Mouse (Mus musculus) layer of hippocampus, postnatal 36 days (tissue): Measurements from ENCODE around the gene Ucma. TPM values are rescaled to one million over a fixed set of nuclear protein-coding genes. Genes with fewer than 3 reads are reported as not detected.
"Not testable (repeated sequence)": the region's sequence is repeated elsewhere in the genome, so short reads cannot be mapped to it uniquely, and the experiment has no call there.

Experiments used
- DNase-seq, 2 experiments: peaks; one replicate each; pipeline ENCODE4 v3.0.0; 2022
- total RNA-seq, 2 experiments: library from RNA; stranded (reverse); gene quantifications; 2 replicates each; pipeline ENCODE4 v1.2.3; 2021

Ucma gene
- total RNA-seq: 1 to 10 TPM; 3.0 to 3.8 TPM

DNA sequence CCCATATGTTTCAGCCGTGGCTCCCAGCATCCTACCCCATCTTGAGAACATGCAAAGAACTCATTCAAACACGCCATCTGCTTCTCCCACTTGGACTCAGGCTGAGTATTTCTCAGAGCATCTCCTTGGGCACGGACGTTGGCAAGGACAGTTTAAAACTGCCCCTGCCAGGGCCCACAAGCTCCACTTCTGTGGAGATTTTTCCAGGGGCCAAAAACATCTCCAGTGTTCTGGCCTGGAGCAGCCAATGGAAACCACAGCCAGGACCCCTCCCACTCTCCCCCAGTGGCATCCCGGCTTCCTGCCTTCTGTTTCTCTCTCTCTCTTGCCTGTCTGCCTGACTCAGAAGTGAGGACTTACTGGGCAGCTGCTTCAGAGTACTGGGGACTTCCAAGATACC lies at the start of gene Ucma:
Ucma (plus strand) TSS at position 316 of the 400 bp plus-strand sequence.
- DNase-seq: peak; percentile 24 to 27

DNA sequence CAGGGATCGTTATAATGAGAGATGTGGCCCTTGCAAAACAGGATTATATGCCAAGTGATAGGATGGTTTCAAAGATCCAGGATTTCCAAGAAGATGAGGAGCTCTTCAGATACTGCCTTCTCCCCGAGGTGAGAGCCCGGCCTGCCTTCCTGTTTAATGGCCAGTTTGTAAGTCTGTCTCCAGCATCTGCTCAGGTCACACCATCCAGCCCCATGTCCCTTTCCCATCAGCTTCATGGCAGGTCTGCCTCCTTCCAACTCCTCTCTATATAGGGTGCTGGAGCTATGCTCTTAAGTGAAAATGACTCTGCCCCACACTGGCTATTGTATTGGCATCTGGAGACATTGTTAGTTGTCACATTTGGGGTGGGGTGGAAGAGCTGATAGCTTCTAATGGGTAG lies 48.5 kb upstream of the Ucma start:
- DNase-seq: no peak

DNA sequence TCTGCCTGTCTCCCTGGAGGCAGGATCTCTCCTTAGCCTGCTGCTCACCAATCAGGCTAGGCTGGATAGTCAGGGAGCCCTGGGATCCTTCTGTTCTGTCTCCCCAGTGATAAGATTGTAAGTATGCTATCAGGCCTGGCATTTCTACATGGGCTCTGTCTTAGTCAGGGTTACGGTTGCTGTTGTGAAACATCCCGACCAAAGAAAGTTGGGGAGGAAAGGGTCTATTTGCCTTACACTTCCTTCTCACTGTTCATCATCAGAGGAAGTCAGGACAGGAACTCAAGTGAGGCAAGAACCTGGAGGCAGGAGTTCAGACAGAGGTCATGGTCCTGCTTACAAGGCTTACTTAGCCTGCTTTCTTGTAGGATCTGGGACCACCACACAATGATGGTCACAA lies 46.7 kb upstream of the Ucma start:
- no peak for DNase-seq

DNA sequence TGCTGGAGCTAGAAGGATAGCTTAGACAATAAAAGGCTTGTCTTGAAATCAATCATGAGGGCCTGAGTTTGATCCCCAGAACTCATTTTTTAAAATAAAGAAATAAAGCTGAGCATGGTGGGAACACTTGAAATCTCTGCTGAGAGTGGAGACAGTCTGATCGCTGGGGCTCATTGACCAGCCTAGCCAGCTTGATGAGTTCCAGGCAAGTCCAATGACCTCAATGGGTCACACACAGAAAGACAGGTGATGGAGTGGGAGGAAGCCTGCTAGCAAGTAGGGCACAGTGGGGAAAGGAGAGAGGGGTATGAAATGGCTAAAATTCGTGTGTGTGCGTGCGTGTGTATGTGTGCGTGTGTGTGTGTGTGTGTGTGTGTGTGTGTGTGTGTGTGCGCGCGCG lies 41.4 kb upstream of the Ucma start:
- DNase-seq: no peak

DNA sequence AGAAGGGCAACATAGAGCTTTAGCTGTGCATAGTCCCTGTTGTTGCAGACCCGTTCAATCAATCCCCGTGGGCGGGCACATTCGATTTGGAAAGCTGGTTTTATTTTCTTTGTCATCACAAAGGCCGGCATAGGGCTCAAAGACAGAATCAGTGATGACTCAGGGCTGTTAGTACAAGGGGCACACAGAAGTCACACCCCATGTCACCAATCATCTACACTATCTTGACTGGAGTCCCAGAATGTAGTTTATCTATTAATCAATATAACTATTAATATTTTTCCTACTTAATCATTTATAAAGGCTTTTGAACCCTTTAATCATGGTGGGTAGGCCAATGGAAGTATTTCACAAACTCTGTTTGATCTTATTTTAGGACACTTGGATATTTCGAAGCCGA lies 38.0 kb upstream of the Ucma start:
- no peak for DNase-seq

DNA sequence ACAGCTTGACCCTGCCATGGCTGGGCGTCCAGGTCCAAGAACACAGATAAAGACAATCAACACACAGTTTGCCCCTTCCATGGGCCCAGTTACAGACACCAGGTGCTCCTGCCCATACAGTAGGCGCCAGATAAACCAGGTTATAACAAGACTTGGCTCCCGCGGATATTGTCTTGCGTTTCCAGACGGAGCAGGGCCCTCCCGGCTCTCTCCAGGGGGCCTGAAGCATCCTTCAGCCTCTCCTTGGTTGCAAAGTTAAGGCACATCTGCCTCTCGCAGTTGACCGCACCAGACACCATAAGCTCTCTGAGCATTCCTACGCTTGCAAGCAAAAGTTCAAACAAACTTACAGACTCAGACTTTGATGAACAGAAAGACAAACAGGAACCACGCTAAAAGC lies 35.1 kb upstream of the Ucma start:
- DNase-seq: no peak

DNA sequence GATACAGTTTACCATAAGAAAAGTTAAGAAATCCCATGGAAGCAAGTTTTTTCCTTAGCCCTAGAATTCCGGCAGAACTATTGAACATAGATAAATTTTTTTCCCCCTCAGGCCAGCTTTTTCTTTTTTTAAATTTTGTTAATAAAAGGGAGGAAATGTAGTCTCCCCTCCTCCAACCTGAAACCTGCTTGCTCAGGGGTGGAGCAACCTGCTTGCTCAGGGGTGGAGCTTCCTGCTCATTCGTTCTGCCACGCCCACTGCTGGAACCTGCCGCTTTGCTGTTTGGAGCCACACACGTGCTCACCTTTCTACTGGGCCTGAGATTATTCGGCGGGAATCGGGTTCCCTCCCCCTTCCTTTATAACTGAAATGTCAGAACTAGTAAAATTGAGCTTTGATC lies 26.2 kb upstream of the Ucma start:
- not testable (repeated sequence) for DNase-seq

DNA sequence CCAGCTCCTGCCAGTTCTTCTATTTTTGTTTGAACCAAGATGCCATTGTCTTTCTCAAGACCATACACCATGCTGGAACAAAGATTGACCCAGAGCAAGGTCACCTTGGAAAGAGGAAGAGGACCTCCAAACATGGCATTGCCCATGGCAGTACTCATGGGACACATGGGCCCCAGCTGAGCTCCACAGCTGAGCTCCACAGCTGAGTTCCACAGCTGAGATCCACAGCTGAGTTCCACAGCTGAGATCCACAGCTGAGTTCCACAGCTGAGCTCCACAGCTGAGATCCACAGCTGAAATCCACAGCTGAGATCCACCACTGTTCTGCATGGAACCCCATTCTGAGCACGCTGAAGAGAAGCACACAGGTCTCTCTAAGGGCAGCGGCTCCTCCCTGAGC lies 24.9 kb upstream of the Ucma start:
- DNase-seq: no peak

DNA sequence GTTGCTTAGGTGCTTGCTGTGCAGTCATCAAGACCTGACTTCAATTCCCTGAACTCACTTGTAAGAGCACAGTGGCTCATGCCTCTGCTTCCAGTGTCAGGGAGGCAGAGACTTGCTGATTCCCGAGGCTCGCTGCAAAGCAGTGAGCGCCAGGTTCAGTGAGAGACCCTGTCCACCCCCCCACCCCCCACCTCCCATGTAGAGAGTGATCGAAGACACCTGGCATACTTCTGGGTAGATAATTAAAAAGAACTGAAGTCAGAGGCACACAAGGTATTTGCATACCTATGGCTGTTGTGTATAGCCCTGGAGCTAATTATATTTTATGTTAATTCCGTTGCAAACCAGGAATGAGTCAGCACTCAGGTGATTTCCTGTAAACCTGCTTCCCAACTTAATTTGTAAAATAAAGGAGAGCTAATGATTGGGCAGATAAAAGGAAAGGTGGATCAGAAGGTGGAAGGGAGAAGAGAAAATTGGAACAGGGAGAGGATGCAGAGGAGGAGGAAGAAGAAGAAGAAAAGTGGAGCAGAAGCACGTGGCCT lies 21.6 kb upstream of the Ucma start:
- no peak for DNase-seq

DNA sequence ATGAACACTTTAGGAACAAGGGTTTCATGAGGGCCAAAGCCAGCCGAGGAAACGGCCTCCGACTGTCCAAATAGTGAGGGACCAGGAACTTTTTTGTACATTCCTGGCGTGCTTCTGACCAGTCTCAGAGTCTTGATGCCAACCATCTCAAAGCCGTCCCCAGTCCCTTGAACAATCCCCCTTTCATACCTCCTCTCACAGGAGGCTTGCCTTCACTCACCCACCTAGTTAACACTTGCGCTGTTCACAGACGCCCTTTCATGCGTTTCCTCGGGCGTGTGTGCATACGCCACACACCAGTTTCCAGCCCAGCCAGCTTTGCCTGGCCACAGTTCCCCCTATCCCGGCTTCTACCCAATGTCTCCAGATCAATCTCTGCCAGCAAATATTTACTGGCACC lies 17.9 kb upstream of the Ucma start:
- DNase-seq: no peak

DNA sequence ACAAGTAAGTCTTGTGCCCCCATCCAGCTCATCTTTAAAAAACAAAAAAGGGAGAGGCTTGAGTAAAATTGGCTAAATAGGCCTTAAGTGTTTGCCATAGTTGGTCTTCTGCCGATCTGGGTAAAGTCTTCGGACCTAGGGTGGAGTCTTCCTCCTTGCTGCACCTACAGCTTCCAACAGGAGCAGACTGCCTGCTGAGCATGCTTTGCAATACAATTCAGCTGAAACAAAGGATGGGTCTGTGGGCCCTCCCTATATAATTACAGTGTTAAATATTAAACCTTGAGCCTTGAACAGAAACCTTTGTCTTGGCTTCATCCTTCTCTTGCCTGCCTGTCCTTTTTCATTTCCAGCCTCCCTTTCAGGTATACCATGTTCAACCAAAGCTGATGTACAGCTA lies 8.1 kb upstream of the Ucma start:
- DNase-seq: no peak

DNA sequence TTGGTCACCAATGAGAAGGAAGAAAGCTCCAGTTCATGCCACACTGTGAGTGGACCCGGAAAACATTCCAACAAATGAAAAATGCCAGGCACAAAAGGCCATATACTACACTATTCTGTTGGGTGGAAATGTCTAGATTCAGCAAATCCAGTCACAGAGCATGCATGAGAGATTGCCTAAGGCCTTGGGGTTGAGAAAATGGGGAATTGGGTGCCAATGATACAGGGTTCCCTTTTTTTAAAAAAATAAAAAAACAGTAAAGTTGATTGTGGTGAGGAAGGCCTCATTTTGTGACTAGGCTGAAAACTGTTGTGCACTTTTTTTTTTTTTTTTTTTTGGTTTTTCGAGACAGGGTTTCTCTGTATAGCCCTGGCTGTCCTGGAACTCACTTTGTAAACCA lies 6.8 kb upstream of the Ucma start:
- DNase-seq: no peak

DNA sequence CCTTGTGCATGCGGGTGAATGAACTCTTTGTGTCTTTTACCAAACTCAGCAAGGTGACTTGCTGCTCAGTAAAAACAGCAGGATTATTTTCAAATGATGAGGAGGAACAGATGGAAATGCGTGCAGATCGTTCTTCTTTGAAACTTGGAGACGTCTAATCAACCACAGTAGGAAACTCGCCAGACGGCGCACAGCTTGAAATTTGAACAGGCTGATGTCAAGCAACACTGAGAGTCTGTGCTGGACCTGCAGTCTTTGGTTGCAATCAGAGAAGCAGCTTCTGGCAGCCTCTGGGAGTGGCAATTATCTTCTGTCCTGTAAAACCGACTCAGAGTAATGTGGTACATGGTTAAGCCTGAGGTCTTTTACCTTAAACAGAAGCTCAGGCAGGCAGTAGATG lies 2.2 kb downstream of the Ucma start:
- peak; percentile 27 to 31 for DNase-seq

DNA sequence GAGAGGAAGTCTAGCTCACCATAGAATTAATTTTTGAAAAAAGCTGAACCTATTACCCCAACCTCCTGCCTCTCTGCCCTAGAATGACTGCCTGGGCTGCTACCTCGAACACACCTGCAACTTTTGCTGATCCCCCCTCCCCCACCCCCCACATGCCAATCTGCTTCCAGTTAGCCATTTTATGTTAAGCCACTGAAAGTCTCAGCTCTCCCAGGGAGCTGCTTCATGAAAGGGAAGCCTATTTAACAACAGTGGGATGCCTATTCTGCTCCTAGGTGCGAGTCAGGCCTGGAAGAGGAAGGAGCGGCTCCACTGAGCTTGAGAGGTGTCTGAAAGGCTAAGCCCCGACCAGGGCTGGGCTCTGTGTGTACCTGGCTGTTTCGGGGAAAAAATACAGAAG lies 8.1 kb downstream of the Ucma start:
- DNase-seq: no peak

DNA sequence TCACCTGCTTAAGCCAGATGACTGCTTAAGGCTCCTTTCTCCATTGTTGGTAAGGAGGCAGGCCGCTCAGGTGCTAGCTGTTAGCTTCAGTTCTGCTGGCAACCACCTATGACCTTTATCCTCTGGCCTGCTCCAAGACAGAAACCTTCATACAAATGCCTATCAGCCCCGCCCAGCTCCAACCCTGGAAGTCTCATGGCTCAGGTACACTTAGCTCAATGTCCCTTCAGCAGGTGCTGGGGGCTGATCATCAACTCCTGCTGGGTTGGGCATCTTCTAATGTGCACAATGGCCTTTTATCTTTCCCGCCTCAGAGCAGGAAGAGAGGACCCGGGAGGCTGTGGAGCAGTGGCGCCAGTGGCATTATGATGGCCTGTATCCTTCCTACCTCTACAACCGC lies 9.1 kb downstream of the Ucma start:
- no peak for DNase-seq

DNA sequence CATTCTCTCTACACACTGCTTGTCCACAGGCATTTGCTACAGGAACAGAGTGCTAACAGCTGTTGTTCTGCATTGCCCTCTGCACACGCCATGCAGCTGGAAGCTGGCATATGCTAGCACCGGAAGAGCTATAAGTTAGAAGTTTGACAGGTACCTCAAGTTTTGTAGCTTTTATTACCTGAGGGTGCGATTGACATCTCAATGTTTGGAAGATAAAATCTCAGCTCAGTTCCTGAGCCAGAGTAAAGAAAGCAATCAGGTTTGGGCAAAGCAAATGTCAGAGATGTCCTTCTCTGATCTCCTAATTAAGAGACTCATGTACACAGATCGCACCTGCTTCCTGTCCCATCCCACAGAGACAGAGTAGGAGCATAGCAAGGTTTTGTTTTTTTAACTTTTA lies 10.9 kb downstream of the Ucma start:
- DNase-seq: no peak

DNA sequence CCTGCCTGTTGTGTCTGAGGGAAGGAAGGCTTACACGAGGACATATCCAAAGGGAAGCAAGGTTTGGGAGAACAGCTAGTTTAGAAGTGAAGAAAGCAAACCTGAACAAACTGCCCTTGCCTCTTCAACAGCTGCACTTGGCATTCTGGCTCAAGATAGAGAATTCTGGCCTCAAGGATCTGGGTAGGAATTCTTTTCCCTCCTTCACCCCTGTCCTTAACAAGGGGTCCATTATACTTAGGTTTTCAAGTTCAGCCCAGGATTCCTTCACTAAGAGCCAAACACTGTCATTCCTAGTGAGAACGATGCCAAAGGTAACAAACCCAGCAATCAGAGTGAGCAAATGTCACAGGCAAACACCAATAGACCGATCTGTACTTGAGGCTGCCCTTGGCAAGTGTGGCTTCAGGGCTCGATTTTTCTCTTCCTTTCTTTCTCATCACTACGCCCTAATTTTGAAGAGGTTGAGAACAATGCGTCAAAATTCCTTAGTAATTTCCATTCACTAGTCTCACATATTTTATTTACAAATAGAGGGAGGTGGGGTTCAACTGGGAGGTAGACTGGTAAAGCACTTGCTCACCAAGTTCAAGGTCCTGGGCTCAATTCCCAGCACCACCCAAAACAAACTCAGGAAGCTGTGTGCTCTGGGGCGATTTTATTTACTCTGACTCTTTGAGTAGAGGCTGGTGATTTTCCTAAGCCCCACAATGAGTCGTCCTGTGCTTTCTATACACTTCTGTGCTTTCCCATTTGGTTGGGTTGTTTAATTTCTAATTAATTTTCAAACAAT lies 11.7 kb downstream of the Ucma start:
- no peak for DNase-seq

DNA sequence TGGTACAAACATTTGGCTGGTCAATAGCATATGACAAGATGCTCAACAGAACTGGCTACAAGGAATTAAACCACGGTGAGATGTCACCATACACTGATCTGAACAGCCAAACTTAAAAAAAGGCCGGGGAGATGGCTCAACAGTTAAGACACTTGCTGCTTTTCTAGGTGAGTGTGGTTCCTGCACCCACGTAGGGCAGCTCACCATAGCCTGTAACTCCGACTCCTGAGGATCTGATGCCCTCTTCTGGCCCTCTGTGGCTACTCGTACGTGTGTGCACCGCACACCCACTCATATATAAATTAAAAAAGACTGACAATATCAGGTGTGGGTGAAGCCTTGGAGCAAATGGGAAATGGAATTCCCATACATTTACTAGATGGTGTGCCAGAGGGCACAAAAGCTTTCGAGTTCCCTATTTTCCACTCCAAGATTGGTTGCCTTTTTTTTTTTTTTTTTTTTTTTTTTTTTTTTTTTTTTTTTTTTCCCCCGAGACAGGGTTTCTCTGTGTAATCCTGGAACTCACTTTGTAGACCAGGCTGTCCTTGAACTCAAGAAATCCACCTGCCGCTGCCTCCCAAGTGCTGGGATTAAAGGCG lies 13.0 kb downstream of the Ucma start:
- DNase-seq: no peak

DNA sequence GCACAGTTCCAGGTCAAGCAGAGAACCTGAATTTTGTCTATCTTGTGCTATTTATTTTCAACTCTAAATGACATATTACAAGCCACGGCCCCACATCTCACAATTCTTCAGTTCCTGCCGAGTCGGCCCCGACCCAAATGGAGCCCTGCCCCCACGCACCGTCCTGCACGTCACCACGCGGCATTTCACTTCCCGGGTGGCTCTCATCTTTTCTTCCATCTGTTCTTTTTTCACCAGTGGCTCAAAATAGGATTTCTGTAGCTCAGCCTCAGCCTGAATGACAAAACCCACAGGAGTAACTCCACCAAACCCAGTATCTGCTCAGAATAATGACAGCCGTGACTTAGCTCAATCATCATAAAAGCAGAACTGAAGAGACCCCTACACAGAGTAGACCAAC lies 17.7 kb downstream of the Ucma start:
- peak in 1 of 2 experiments; percentile 32 for DNase-seq

DNA sequence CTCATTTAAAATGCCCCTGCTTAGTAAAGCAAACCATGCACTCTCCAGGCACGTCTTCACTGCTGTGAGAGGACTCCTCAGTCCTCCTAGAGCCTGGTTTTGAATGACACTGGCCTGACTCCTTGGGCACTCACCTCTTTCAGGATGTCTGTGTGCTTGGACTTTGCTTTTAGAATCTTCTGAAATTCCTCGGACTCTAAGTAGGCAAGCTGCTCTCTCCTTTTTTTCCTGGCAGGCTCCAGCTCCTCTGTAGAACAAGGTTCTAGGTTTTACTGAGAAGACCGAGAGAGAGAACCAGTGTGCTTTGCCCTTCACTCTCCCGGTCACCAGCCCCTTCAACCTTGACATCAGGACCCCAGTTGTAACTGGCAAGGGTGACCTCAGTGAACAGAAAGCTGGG lies 18.5 kb downstream of the Ucma start:
- no peak for DNase-seq

DNA sequence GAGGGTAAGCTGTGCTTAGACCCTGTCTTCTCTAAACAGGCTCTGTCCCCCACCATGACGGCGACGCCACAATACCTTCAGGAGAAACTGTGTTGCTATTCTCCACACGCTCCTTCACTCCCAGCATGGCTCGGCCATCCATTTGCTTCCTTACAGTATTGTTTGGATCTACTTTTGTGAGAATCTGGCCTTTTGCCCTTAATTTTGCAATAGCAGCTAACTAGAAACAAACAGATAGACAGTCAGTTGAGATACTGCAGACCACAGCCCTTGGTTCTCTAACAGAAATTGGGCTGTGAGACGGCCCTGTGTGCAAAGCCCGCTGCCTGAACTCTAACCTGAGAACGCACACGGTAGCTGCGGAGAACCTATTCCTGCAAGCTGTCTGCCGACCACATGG lies 19.7 kb downstream of the Ucma start:
- DNase-seq: no peak

DNA sequence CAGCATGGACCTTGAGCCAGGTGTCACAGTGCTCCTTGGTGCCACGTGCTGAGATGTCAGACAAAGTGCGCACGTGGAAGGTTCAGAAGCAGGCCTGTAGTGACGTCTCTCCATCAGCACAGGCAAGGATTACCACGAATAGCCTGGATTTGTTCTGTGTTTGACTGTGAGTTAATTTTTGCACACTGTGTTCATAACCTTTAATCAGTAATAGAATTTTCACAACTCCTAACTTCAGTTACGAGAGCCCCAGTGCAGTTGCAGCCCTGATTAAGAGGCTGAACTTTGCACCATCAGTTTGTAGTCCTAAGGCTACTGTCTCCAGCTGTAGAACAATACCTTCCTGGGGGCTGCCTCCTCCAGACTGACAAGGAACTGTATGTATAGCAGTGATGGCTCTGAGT lies 20.5 kb downstream of the Ucma start:
- no peak for DNase-seq

DNA sequence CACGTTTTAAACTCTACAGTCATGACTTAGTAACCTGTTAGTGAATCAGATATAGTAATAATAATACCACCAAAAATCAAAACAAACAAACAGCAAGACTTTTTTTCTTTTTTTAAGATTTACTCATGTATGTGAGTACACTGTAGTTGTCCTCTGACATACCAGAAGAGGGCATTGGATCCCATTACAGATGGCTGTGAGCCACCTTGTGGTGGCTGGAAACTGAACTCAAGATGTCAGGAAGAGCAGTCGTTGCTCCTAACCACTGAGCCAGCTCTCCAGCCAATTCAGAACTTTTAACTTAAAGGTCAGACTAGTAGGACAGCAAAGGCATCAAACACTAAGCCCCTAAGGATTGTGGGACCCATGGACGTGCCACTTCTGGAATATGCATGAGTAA lies 23.0 kb downstream of the Ucma start:
- no peak for DNase-seq

DNA sequence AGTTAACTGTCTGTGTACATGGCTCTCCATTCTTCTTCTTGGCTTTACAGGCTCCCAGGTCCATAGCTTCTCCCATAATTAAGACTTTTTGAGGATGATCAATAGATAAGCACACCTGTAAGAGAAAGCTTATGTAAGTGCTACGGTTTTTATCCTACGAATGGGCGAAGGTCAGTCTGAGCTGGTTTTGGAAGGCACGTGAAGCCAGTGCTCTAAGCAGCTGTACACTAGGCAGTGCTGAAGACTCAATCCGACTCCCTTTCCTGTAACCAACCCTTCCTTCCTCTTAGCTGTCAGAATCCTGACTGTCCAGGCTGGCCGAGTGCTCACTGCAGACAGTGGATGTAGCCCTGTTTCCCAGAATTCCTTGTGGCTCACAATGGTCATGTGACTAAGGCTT lies 25.3 kb downstream of the Ucma start:
- no peak for DNase-seq
